Mouse (Mus musculus): Measurements from ENCODE around the gene 1700129C05Rik.

- no peak for TF ChIP-seq CTCF (IDR thresholded peaks at IDR 0.05; ENCODE audit: low read depth, low read length)
- TF ChIP-seq GATA1 (IDR thresholded peaks at IDR 0.05; ENCODE audit: borderline replicate concordance, low read length): no peak
- TF ChIP-seq TAL1 (conservative IDR thresholded peaks at IDR 0.05; ENCODE audit: low read depth, low read length): no peak
- TF ChIP-seq POLR2AphosphoS5 (IDR thresholded peaks at IDR 0.05; ENCODE audit: insufficient replicate concordance, low read depth, low read length): no peak
- TF ChIP-seq GATA2 (IDR thresholded peaks at IDR 0.05; ENCODE audit: borderline replicate concordance, low read depth, low read length): no peak
Measured at GRCm38 (mm10) chr14:59114281-59114680, 28.4 kb downstream of the 1700129C05Rik start.
